Mouse (Mus musculus) limb, embryonic 15.5 days (tissue): ENCODE measurements around the gene Ankrd53. TPM values are rescaled to one million over a fixed set of nuclear protein-coding genes. Genes with fewer than 3 reads are reported as not detected.

Experiments used
- ATAC-seq: fragments of 200-750 bp; cut with Nextera tagmentation; 2 replicates; pipeline ENCODE4 v1.8.0; 2017; ENCODE audit warnings: low read depth, moderate TSS enrichment; ENCODE audit not compliant: insufficient number of reproducible peaks, low FRiP score, low TSS enrichment
- H3K27ac ChIP-seq: fragments of 300-500 bp; sonication (generic); 2 replicates; pipeline ENCODE4 v1.5.1; 2015; ENCODE audit warnings: moderate library complexity, mild to moderate bottlenecking, inconsistent platforms
- H3K27me3 ChIP-seq: fragments of 300-500 bp; sonication (generic); 2 replicates; pipeline ENCODE4 v1.6.1; 2015; ENCODE audit warnings: inconsistent platforms
- H3K36me3 ChIP-seq: fragments of 300-500 bp; sonication (generic); 2 replicates; pipeline ENCODE4 v1.6.1; 2015; ENCODE audit warnings: inconsistent platforms
- H3K4me1 ChIP-seq: fragments of 300-500 bp; sonication (generic); 2 replicates; pipeline ENCODE4 v1.6.1; 2015; ENCODE audit warnings: inconsistent platforms
- H3K4me2 ChIP-seq: fragments of 300-500 bp; sonication (generic); 2 replicates; pipeline ENCODE4 v1.6.1; 2015; ENCODE audit warnings: mild to moderate bottlenecking, inconsistent platforms
- H3K4me3 ChIP-seq: fragments of 300-500 bp; sonication (generic); 2 replicates; pipeline ENCODE4 v1.5.1; 2015; ENCODE audit warnings: mild to moderate bottlenecking, inconsistent platforms
- H3K9ac ChIP-seq: fragments of 300-500 bp; sonication (generic); 2 replicates; pipeline ENCODE4 v1.6.1; 2015; ENCODE audit warnings: inconsistent platforms
- H3K9me3 ChIP-seq: fragments of 300-500 bp; sonication (generic); 2 replicates; pipeline ENCODE4 v1.6.1; 2016; ENCODE audit warnings: inconsistent platforms
- WGBS: fragments of 180-500 bp; shearing (Covaris S2); methylation state at CpG from one replicate; pipeline ENCODE4 v1.1.7; 2015; 5-methylcytosine and 5-hydroxymethylcytosine counted together
- polyA plus RNA-seq: library from polyadenylated mRNA; unstranded; fragments of >200 nt; fragmentation: Nextera tagmentation; extraction: Ambion mirVana; gene quantifications from 2 replicates; pipeline ENCODE4 v1.2.1, GENCODE M21; 2015

Gene Ankrd53
- polyA plus RNA-seq, 1 experiment from 2014 or later: 0.12 TPM

- no peak overlapping the region for H3K4me2 ChIP-seq
- no peak overlapping the region for H3K9ac ChIP-seq
- H3K27ac ChIP-seq: no peak overlapping the region
- H3K4me3 ChIP-seq: no peak overlapping the region
- ATAC-seq: no peak
- no peaks in the 10 kb centered on the region for H3K36me3 ChIP-seq
- 0 out of 2 replicates have a peak, but pooled peaks cover 7% of the 10 kb centered on the region for H3K4me1 ChIP-seq
- H3K9me3 ChIP-seq: no peaks in the 10 kb centered on the region
- H3K27me3 ChIP-seq: peaks cover 20% of the 10 kb centered on the region
- 38% methylated on average over 6 of the region's 6 CpGs for WGBS
Observed at GRCm38 (mm10) chr6:83738596-83738995, 23.8 kb upstream of the Ankrd53 start.

- H3K4me1 ChIP-seq: 0 out of 2 replicates have a peak, but pooled peaks cover 7% of the 10 kb centered on the region
- no peaks in the 10 kb centered on the region for H3K36me3 ChIP-seq
- no peaks in the 10 kb centered on the region for H3K9me3 ChIP-seq
- peaks cover 6% of the 10 kb centered on the region; the same call in 1 of the 2 replicates for H3K27me3 ChIP-seq
- no peak for ATAC-seq
- H3K27ac ChIP-seq: no peak within 1 kb of the TSS
- 59% methylated on average over 5 of the region's 5 CpGs for WGBS
- no peak within 1 kb of the TSS for H3K4me3 ChIP-seq
- no peak within 1 kb of the TSS for H3K9ac ChIP-seq
- no peak within 1 kb of the TSS for H3K4me2 ChIP-seq
Observed at GRCm38 (mm10) chr6:83742761-83743160, 19.7 kb upstream of the Ankrd53 start, which contains the start of gene Atp6v1b1. Gene Atp6v1b1 (plus strand): TSS chr6:83742990.

GRCm38 (mm10) chr6:83743212-83743611 lies 19.2 kb upstream of the Ankrd53 start:
- Histone ChIP-seq H3K27ac (no peak overlapping the region), H3K9ac (no peak overlapping the region), H3K4me2 (no peak overlapping the region), H3K4me3 (no peak overlapping the region), H3K4me1 (0 out of 2 replicates have a peak, but pooled peaks cover 6% of the 10 kb centered on the region), H3K27me3 (peaks cover 6% of the 10 kb centered on the region; the same call in 1 of the 2 replicates), H3K36me3 (no peaks in the 10 kb centered on the region), H3K9me3 (no peaks in the 10 kb centered on the region)
- WGBS: 69% methylated on average over 5 of the region's 5 CpGs
- ATAC-seq: no peak

GRCm38 (mm10) chr6:83744126-83744525 lies 18.3 kb upstream of the Ankrd53 start:
- H3K27ac ChIP-seq: no peak overlapping the region

GRCm38 (mm10) chr6:83744557-83744956 lies 17.9 kb upstream of the Ankrd53 start:
- no peaks in the 10 kb centered on the region for H3K9me3 ChIP-seq
- ATAC-seq: no peak
- H3K4me3 ChIP-seq: no peak overlapping the region
- WGBS: 44% methylated on average over 5 of the region's 5 CpGs
- peaks cover 12% of the 10 kb centered on the region; the same call in 1 of the 2 replicates for H3K27me3 ChIP-seq
- H3K9ac ChIP-seq: no peak overlapping the region
- no peak overlapping the region for H3K4me2 ChIP-seq
- no peaks in the 10 kb centered on the region for H3K36me3 ChIP-seq
- no peak overlapping the region for H3K27ac ChIP-seq
- H3K4me1 ChIP-seq: no peaks in the 10 kb centered on the region

More at GRCm38 (mm10) chr6:83744126-83744525, 18.3 kb upstream of the Ankrd53 start:
- 67% methylated on average over 5 of the region's 5 CpGs for WGBS
- Histone ChIP-seq H3K27me3 (peaks cover 12% of the 10 kb centered on the region; the same call in 1 of the 2 replicates), H3K4me3 (no peak overlapping the region), H3K4me2 (no peak overlapping the region), H3K9ac (no peak overlapping the region), H3K9me3 (no peaks in the 10 kb centered on the region), H3K4me1 (no peaks in the 10 kb centered on the region), H3K36me3 (no peaks in the 10 kb centered on the region)
- ATAC-seq: peak; percentile 32; the same call in 1 of the 2 replicates

GRCm38 (mm10) chr6:83745466-83745865 lies 17.0 kb upstream of the Ankrd53 start:
- Histone ChIP-seq H3K4me1 (no peaks in the 10 kb centered on the region), H3K9ac (no peak overlapping the region), H3K4me3 (no peak overlapping the region), H3K36me3 (no peaks in the 10 kb centered on the region), H3K9me3 (no peaks in the 10 kb centered on the region), H3K4me2 (no peak overlapping the region), H3K27me3 (peaks cover 12% of the 10 kb centered on the region; the same call in 1 of the 2 replicates), H3K27ac (no peak overlapping the region)
- 57% methylated on average over 2 of the region's 2 CpGs for WGBS
- no peak for ATAC-seq

- no peak overlapping the region for H3K4me3 ChIP-seq
- peaks cover 26% of the 10 kb centered on the region for H3K27me3 ChIP-seq
- H3K27ac ChIP-seq: no peak overlapping the region
- no peaks in the 10 kb centered on the region for H3K4me1 ChIP-seq
- H3K9me3 ChIP-seq: no peaks in the 10 kb centered on the region
- ATAC-seq: no peak
- H3K36me3 ChIP-seq: no peaks in the 10 kb centered on the region
- no peak overlapping the region for H3K9ac ChIP-seq
- H3K4me2 ChIP-seq: no peak overlapping the region
- WGBS: 58% methylated on average over 3 of the region's 3 CpGs
Observed at GRCm38 (mm10) chr6:83749286-83749685, 13.2 kb upstream of the Ankrd53 start.

GRCm38 (mm10) chr6:83750171-83750684 lies 12.2 kb upstream of the Ankrd53 start:
- Histone ChIP-seq H3K4me2 (no peak overlapping the region), H3K27ac (no peak overlapping the region)

GRCm38 (mm10) chr6:83756051-83756450 lies 6.4 kb upstream of the Ankrd53 start:
- peaks cover 62% of the 10 kb centered on the region for H3K27me3 ChIP-seq

More at GRCm38 (mm10) chr6:83750171-83750684, 12.2 kb upstream of the Ankrd53 start:
- peaks cover 26% of the 10 kb centered on the region for H3K27me3 ChIP-seq
- no peak for ATAC-seq
- H3K9ac ChIP-seq: no peak overlapping the region
- no peaks in the 10 kb centered on the region for H3K9me3 ChIP-seq
- no peaks in the 10 kb centered on the region for H3K4me1 ChIP-seq
- no peak overlapping the region for H3K4me3 ChIP-seq
- no peaks in the 10 kb centered on the region for H3K36me3 ChIP-seq
- WGBS: 11% methylated on average over 11 of the region's 11 CpGs

GRCm38 (mm10) chr6:83762880-83763431 lies 512 bp downstream of the Ankrd53 start:
- WGBS: 2% methylated on average over 35 of the region's 35 CpGs
- 0 out of 2 replicates have a peak overlapping the region, but pooled peaks have one; percentile 7 for H3K9ac ChIP-seq

More at GRCm38 (mm10) chr6:83756051-83756450, 6.4 kb upstream of the Ankrd53 start:
- Histone ChIP-seq H3K4me1 (peaks cover 7% of the 10 kb centered on the region; the same call in 1 of the 2 replicates), H3K9me3 (no peaks in the 10 kb centered on the region), H3K27ac (no peak overlapping the region), H3K4me3 (no peak overlapping the region), H3K9ac (no peak overlapping the region), H3K4me2 (no peak overlapping the region), H3K36me3 (no peaks in the 10 kb centered on the region)
- 71% methylated on average over 9 of the region's 9 CpGs for WGBS
- ATAC-seq: no peak

GRCm38 (mm10) chr6:83766982-83767381 lies 4.5 kb downstream of the Ankrd53 start:
- Histone ChIP-seq H3K9me3 (no peaks in the 10 kb centered on the region), H3K4me3 (no peak overlapping the region), H3K27me3 (peaks cover 25% of the 10 kb centered on the region), H3K4me1 (peaks cover 9% of the 10 kb centered on the region), H3K27ac (no peak overlapping the region), H3K36me3 (peaks cover 43% of the 10 kb centered on the region), H3K9ac (no peak overlapping the region), H3K4me2 (no peak overlapping the region)
- 89% methylated on average over 3 of the region's 3 CpGs for WGBS
- no peak for ATAC-seq

More at GRCm38 (mm10) chr6:83762880-83763431, 512 bp downstream of the Ankrd53 start:
- H3K4me3 ChIP-seq: peak overlapping the region; percentile 30
- H3K4me1 ChIP-seq: peaks cover 14% of the 10 kb centered on the region
- H3K9me3 ChIP-seq: no peaks in the 10 kb centered on the region
- H3K36me3 ChIP-seq: peaks cover 4% of the 10 kb centered on the region; the same call in 1 of the 2 replicates
- H3K27me3 ChIP-seq: peaks cover 58% of the 10 kb centered on the region
- no peak overlapping the region for H3K27ac ChIP-seq
- peak overlapping the region; percentile 64 for H3K4me2 ChIP-seq
- no peak for ATAC-seq

- ATAC-seq: no peak
- peaks cover 52% of the 10 kb centered on the region for H3K36me3 ChIP-seq
- peaks cover 1% of the 10 kb centered on the region; the same call in 1 of the 2 replicates for H3K4me1 ChIP-seq
- no peak overlapping the region for H3K4me2 ChIP-seq
- H3K27ac ChIP-seq: no peak overlapping the region
- H3K9ac ChIP-seq: no peak overlapping the region
- 83% methylated on average over 5 of the region's 5 CpGs for WGBS
- no peaks in the 10 kb centered on the region for H3K9me3 ChIP-seq
- H3K27me3 ChIP-seq: peaks cover 10% of the 10 kb centered on the region
- no peak overlapping the region for H3K4me3 ChIP-seq
Observed at GRCm38 (mm10) chr6:83768485-83768884, 6.0 kb downstream of the Ankrd53 start.
